Mouse (Mus musculus): Measurements from ENCODE around the gene Frmd8. TPM values are rescaled to one million over a fixed set of nuclear protein-coding genes. Genes with fewer than 3 reads are reported as not detected.

The Frmd8 gene
- polyA plus RNA-seq, 1 experiment from 2014 or later, result 25.3 TPM

DNA sequence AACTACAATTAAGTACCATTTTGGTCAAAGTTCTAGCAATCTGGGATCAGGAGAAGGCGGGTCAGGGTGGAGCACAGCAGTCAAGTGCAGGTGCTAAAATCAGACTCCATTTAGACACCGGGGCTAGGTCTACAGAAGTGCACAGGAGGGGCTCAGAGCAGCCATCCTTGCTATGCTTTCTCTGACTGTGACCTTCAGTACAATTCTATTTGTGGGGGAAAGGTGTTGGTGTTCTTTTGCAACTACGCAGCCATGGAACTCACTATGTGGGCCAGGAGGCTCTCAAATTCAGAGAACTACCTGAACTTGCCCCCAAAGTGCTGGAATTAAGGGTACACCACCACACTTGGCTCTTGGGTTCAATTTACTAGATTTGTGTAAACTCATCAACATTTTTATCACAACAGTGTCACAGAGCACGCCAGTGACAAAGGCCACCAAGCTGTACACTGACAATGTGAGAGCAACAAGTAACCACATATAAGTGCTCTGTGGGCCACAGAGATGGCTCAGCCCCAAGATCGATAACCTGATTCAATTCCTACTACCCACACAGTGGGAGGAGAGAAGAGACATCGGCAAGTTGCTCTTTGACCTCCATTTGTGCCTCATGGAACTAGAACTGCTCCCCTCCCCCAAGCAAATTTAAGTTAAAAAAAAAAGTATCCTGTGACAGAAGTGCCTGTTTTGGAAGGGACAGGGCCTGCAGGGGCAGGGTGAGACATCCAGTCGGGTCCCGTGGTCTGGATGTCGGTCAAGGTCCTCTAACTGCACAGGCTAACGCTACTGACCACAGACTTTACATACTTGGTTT lies 41.6 kb downstream of the Frmd8 start:
- H3K9me3 ChIP-seq, result no peaks in the 10 kb centered on the region
- no peak overlapping the region for H3K9ac ChIP-seq
- no peak overlapping the region for H3K4me2 ChIP-seq
- H3K27ac ChIP-seq, result no peak overlapping the region
- peaks cover 5% of the 10 kb centered on the region; the same call in 1 of the 2 replicates for H3K4me1 ChIP-seq
- WGBS, result 85% methylated on average over 10 of the region's 10 CpGs
- H3K27me3 ChIP-seq (replicated peaks), result no peaks in the 10 kb centered on the region
- no peak overlapping the region for H3K4me3 ChIP-seq (replicated peaks)
- H3K36me3 ChIP-seq, result no peaks in the 10 kb centered on the region
- no peak for ATAC-seq (ENCODE audit: insufficient read depth, low FRiP score, low read depth)

DNA sequence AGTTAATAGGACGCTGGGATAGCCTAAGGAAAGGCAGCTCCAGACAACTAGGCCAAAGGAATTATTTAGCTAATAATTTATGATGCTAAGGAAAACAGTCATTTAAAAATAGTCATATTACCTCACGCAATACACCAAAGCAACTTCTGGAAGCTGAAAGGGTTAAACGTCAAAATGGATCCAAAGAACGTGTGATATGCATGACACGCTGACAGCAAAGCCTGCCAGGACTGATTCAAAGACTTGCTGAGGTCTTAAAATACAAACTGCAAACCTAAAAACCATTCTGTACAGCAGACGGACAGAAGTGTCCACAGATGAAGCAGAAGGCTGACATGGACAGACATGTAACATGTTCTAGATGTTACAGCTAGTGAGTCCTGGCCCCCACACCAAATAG lies 42.7 kb downstream of the Frmd8 start:
- Histone ChIP-seq H3K4me2 (no peak overlapping the region), H3K27ac (no peak overlapping the region), H3K27me3 (replicated peaks) (no peaks in the 10 kb centered on the region), H3K4me3 (replicated peaks) (no peak overlapping the region), H3K36me3 (no peaks in the 10 kb centered on the region), H3K9ac (no peak overlapping the region), H3K4me1 (no peaks in the 10 kb centered on the region; the same call in 1 of the 2 replicates), H3K9me3 (no peaks in the 10 kb centered on the region)
- ATAC-seq (ENCODE audit: insufficient read depth, low FRiP score, low read depth), result no peak
- 65% methylated on average over 6 of the region's 6 CpGs for WGBS

GRCm38 (mm10) chr19:5831958-5832320 lies 43.1 kb downstream of the Frmd8 start:
- ATAC-seq (ENCODE audit: insufficient read depth, low FRiP score, low read depth), result no peak

GRCm38 (mm10) chr19:5831224-5831957 lies 43.7 kb downstream of the Frmd8 start:
- Histone ChIP-seq H3K9me3 (no peaks in the 10 kb centered on the region), H3K27ac (no peak overlapping the region), H3K36me3 (no peaks in the 10 kb centered on the region), H3K9ac (no peak overlapping the region), H3K4me3 (replicated peaks) (no peak overlapping the region), H3K4me2 (no peak overlapping the region), H3K4me1 (no peaks in the 10 kb centered on the region; the same call in 1 of the 2 replicates), H3K27me3 (replicated peaks) (no peaks in the 10 kb centered on the region)
- 76% methylated on average over 11 of the region's 11 CpGs for WGBS
- no peak for ATAC-seq (ENCODE audit: insufficient read depth, low FRiP score, low read depth)

More at GRCm38 (mm10) chr19:5831958-5832320, 43.1 kb downstream of the Frmd8 start:
- no peaks in the 10 kb centered on the region for H3K27me3 ChIP-seq (replicated peaks)
- H3K9me3 ChIP-seq, result no peaks in the 10 kb centered on the region
- no peaks in the 10 kb centered on the region; the same call in 1 of the 2 replicates for H3K4me1 ChIP-seq
- H3K4me2 ChIP-seq, result no peak overlapping the region
- H3K9ac ChIP-seq, result no peak overlapping the region
- H3K27ac ChIP-seq, result no peak overlapping the region
- H3K36me3 ChIP-seq, result no peaks in the 10 kb centered on the region
- no peak overlapping the region for H3K4me3 ChIP-seq (replicated peaks)
- 78% methylated on average over 4 of the region's 4 CpGs for WGBS

- H3K9ac ChIP-seq, result no peak overlapping the region
- WGBS, result 85% methylated on average over 7 of the region's 7 CpGs
These were observed 44.3 kb downstream of the Frmd8 start for GRCm38 (mm10) chr19:5830776-5831175.

GRCm38 (mm10) chr19:5829958-5830615 lies 45.0 kb downstream of the Frmd8 start:
- Histone ChIP-seq H3K4me3 (replicated peaks) (no peak overlapping the region), H3K9ac (no peak overlapping the region), H3K4me2 (no peak overlapping the region), H3K36me3 (no peaks in the 10 kb centered on the region), H3K4me1 (no peaks in the 10 kb centered on the region; the same call in 1 of the 2 replicates), H3K27me3 (replicated peaks) (no peaks in the 10 kb centered on the region), H3K9me3 (no peaks in the 10 kb centered on the region), H3K27ac (no peak overlapping the region)
- no peak for ATAC-seq (ENCODE audit: insufficient read depth, low FRiP score, low read depth)
- 70% methylated on average over 19 of the region's 19 CpGs for WGBS

More at GRCm38 (mm10) chr19:5830776-5831175, 44.3 kb downstream of the Frmd8 start:
- Histone ChIP-seq H3K4me1 (no peaks in the 10 kb centered on the region; the same call in 1 of the 2 replicates), H3K4me3 (replicated peaks) (no peak overlapping the region), H3K36me3 (no peaks in the 10 kb centered on the region), H3K27me3 (replicated peaks) (no peaks in the 10 kb centered on the region), H3K4me2 (no peak overlapping the region), H3K27ac (no peak overlapping the region), H3K9me3 (no peaks in the 10 kb centered on the region)
- no peak for ATAC-seq (ENCODE audit: insufficient read depth, low FRiP score, low read depth)

- WGBS, result 88% methylated on average over 7 of the region's 7 CpGs
- ATAC-seq (ENCODE audit: insufficient read depth, low FRiP score, low read depth), result no peak
- H3K27me3 ChIP-seq (replicated peaks), result no peaks in the 10 kb centered on the region
- H3K4me1 ChIP-seq, result peaks cover 10% of the 10 kb centered on the region
- H3K4me2 ChIP-seq, result no peak overlapping the region
- no peak overlapping the region for H3K27ac ChIP-seq
- H3K9me3 ChIP-seq, result no peaks in the 10 kb centered on the region
- no peak overlapping the region for H3K9ac ChIP-seq
- no peaks in the 10 kb centered on the region for H3K36me3 ChIP-seq
- no peak overlapping the region for H3K4me3 ChIP-seq (replicated peaks)
These were observed 46.2 kb downstream of the Frmd8 start for GRCm38 (mm10) chr19:5828905-5829304.

- Histone ChIP-seq H3K4me1 (peaks cover 17% of the 10 kb centered on the region), H3K9me3 (no peaks in the 10 kb centered on the region), H3K4me3 (replicated peaks) (no peak overlapping the region), H3K9ac (no peak overlapping the region), H3K4me2 (no peak overlapping the region), H3K36me3 (no peaks in the 10 kb centered on the region), H3K27me3 (replicated peaks) (no peaks in the 10 kb centered on the region), H3K27ac (no peak overlapping the region)
- WGBS, result 91% methylated on average over 3 of the region's 3 CpGs
- ATAC-seq (ENCODE audit: insufficient read depth, low FRiP score, low read depth), result no peak
These were observed 46.9 kb downstream of the Frmd8 start for GRCm38 (mm10) chr19:5828155-5828554.

- Histone ChIP-seq H3K4me3 (replicated peaks) (no peak overlapping the region), H3K27ac (peak overlapping the region; percentile 13), H3K4me1 (peaks cover 22% of the 10 kb centered on the region), H3K27me3 (replicated peaks) (no peaks in the 10 kb centered on the region), H3K4me2 (no peak overlapping the region), H3K9ac (no peak overlapping the region), H3K36me3 (no peaks in the 10 kb centered on the region), H3K9me3 (no peaks in the 10 kb centered on the region)
- ATAC-seq (ENCODE audit: insufficient read depth, low FRiP score, low read depth), result 0 out of 2 replicates have a peak, but pooled peaks have one; percentile 40
- WGBS, result 55% methylated on average over 9 of the region's 9 CpGs
These were observed 47.5 kb downstream of the Frmd8 start for GRCm38 (mm10) chr19:5827456-5828154.

DNA sequence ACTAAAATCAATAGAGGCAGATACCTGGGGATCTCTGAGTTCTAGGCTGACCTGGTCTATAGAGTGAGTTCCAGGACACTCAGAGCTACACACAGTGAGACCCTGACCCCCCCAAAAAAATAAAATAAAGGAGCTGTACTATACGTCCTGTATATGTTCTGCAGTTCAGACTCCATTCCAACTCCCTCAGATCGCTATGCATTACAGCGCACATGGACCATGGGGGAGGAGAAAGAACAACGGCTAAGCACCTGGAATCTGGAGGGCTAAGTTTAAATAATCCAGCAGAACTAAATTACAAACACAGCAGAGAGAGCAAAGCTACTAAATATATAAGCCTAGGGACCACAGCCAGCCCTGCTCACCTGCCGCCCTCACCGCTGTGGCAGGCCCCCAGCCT lies 48.0 kb downstream of the Frmd8 start:
- H3K9ac ChIP-seq, result no peak overlapping the region
- peak overlapping the region; percentile 13 for H3K27ac ChIP-seq
- H3K4me2 ChIP-seq, result no peak overlapping the region

GRCm38 (mm10) chr19:5826731-5827002 lies 48.4 kb downstream of the Frmd8 start:
- Histone ChIP-seq H3K4me2 (no peak overlapping the region), H3K36me3 (no peaks in the 10 kb centered on the region), H3K27me3 (replicated peaks) (no peaks in the 10 kb centered on the region), H3K9ac (no peak overlapping the region), H3K9me3 (no peaks in the 10 kb centered on the region), H3K4me3 (replicated peaks) (no peak overlapping the region), H3K4me1 (peaks cover 30% of the 10 kb centered on the region), H3K27ac (peak overlapping the region; percentile 13)
- WGBS, result 73% methylated on average over 4 of the region's 4 CpGs
- no peak for ATAC-seq (ENCODE audit: insufficient read depth, low FRiP score, low read depth)

More for the DNA sequence above, 48.0 kb downstream of the Frmd8 start:
- Histone ChIP-seq H3K36me3 (no peaks in the 10 kb centered on the region), H3K9me3 (no peaks in the 10 kb centered on the region), H3K4me1 (peaks cover 28% of the 10 kb centered on the region), H3K27me3 (replicated peaks) (no peaks in the 10 kb centered on the region), H3K4me3 (replicated peaks) (no peak overlapping the region)
- WGBS, result 50% methylated on average over 6 of the region's 6 CpGs
- ATAC-seq (ENCODE audit: insufficient read depth, low FRiP score, low read depth), result no peak

Data from stomach, embryonic 15.5 days (tissue).